Mouse (Mus musculus) brain, adult 10 weeks (tissue): ENCODE data around the gene Gm14403. TPM values are rescaled to one million over a fixed set of nuclear protein-coding genes. Genes with fewer than 3 reads are reported as not detected.

Experiments
- polyA plus RNA-seq: library from polyadenylated mRNA; stranded (reverse); fragments of 350-450 nt; fragmentation: Illumina TruSeq; extraction: RNeasy Lipid Tissue Mini Kit (QIAGEN cat#74804); gene quantifications from one replicate; pipeline ENCODE4 v1.2.3, GENCODE M21; 2015; ENCODE audit warnings: low read depth, low replicate concordance

Gm14403 gene
- 14.9 TPM for polyA plus RNA-seq

GRCm38 (mm10) chr2:177498067-177498466 lies at the start of gene Gm14403:
Gene Gm14403, plus strand, starts transcription at chr2:177498215.

GRCm38 (mm10) chr2:177464676-177465075 lies 33.3 kb upstream of the Gm14403 start, which contains the start of gene Zfp970:
Gene Zfp970, plus strand, starts transcription at chr2:177464733.

Other genes starting within 250 kb of the Gm14403 start
- gene Gm14409, start 231.2 kb upstream of the Gm14403 start, polyA plus RNA-seq = not detected
- gene Gm14412, start 173.9 kb upstream of the Gm14403 start, polyA plus RNA-seq = 5.5 TPM
- 16.5 TPM for gene Gm14418, start 99.9 kb upstream of the Gm14403 start, polyA plus RNA-seq
- 34.9 TPM for gene Zfp970, start 33.5 kb upstream of the Gm14403 start, polyA plus RNA-seq
- gene Gm14406, start 80.0 kb downstream of the Gm14403 start, polyA plus RNA-seq = not detected